19 mouse cellular contexts compared by ENCODE assay signal in the genomic region with DNA sequence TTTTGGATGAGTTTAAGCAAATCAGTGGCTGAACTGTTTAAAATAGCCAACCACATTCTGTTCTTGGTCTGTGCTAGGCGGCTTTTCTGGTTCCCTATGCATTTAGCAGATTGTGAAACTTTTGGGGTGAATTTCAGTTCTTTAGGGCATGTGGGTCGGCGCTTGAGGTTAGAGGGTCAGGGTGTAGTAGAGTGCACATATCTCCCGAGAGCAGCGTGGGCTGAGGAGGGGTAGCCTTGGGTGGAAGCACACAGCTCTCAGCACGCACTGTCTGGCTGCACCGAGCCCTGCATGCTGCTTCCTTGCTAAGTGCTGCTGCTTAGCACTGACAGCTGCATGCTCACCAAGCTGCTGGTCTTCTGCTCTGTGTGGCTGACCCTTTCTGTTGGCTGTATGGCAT. TPM values are rescaled to one million over a fixed set of nuclear protein-coding genes. Genes with fewer than 3 reads are reported as not detected.
DNase-seq lines count a peak whose midpoint lies in the region; ATAC-seq and TF ChIP-seq lines count a peak whose summit lies in the region.
"Had no signal": no experiment of that assay in that cellular context is flagged by ENCODE, and none has a peak within 500 bp of the region (broad histone marks: within the 10 kb centered on the region; RNA-seq: fewer than 3 reads in every experiment).

No protein-coding gene starts in this region.

- H3K4me1 ChIP-seq in heart, embryonic 10.5 days: peaks cover 88% of the 10 kb centered on the region
- H3K4me1 ChIP-seq in midbrain, embryonic 11.5 days (ENCODE audit: control insufficient read depth, insufficient read depth, low read length): no peaks in the 10 kb centered on the region
- H3K4me1 ChIP-seq in midbrain, postnatal 0 days (ENCODE audit: insufficient read depth, low read length): no peaks in the 10 kb centered on the region
- H3K4me1 ChIP-seq in liver, embryonic 15.5 days (replicated peaks): peaks cover 17% of the 10 kb centered on the region

- no peak for DNase-seq in heart, embryonic 10.5 days (ENCODE audit: low spot score)
- DNase-seq in heart, postnatal 25 days (ENCODE audit: low spot score): no peak
- peak; percentile 72 for DNase-seq in midbrain, embryonic 11.5 days (ENCODE audit: low spot score, missing footprints)
- DNase-seq in midbrain, postnatal 0 days (ENCODE audit: low spot score): no peak
- no peak for DNase-seq in spleen, postnatal 14 days (ENCODE audit: low spot score in 2 of 2)
- DNase-seq in cerebellum, adult 9-11 months: no peak
- DNase-seq: adrenal gland, adult 8-10 months; cerebellum, adult 9-10 months; gastrocnemius, adult 2 months; kidney, adult 9 months; lung, postnatal 10 days; midbrain, embryonic 14.5 days; spleen, adult 18-20 months; thymus, postnatal 36 days had no signal

- intact Hi-C loops in heart, postnatal 25 days (cut with DNase I): no loop called here

- H3K9ac ChIP-seq in midbrain, embryonic 11.5 days (ENCODE audit: low read length): no peak overlapping the region
- H3K9ac ChIP-seq in midbrain, postnatal 0 days (replicated peaks; ENCODE audit: low read length, poor library complexity, severe bottlenecking): no peak overlapping the region
- no peak overlapping the region for H3K9ac ChIP-seq in liver, embryonic 15.5 days
- H3K9ac ChIP-seq: forebrain, embryonic 15.5 days had no signal

- H3K27me3 ChIP-seq in heart, embryonic 10.5 days (ENCODE audit: insufficient read depth, poor library complexity, severe bottlenecking): no peaks in the 10 kb centered on the region
- H3K27me3 ChIP-seq in midbrain, embryonic 11.5 days (ENCODE audit: control insufficient read depth, insufficient read depth, low read length): no peaks in the 10 kb centered on the region
- H3K27me3 ChIP-seq in midbrain, postnatal 0 days (ENCODE audit: insufficient read depth, low read length): no peaks in the 10 kb centered on the region
- H3K27me3 ChIP-seq in liver, embryonic 15.5 days: no peaks in the 10 kb centered on the region
- H3K27me3 ChIP-seq: forebrain, embryonic 15.5 days had no signal

- no peak overlapping the region for H3K4me2 ChIP-seq in midbrain, embryonic 11.5 days
- no peak overlapping the region for H3K4me2 ChIP-seq in midbrain, postnatal 0 days (ENCODE audit: low read depth, low read length, poor library complexity, severe bottlenecking)
- H3K4me2 ChIP-seq in liver, embryonic 15.5 days: 0 out of 2 replicates have a peak overlapping the region, but pooled peaks have one; percentile 27
- H3K4me2 ChIP-seq: forebrain, embryonic 15.5 days had no signal

- H3K4me3 ChIP-seq in heart, embryonic 10.5 days: no peak overlapping the region
- H3K4me3 ChIP-seq in midbrain, embryonic 11.5 days (ENCODE audit: low read depth, low read length): no peak overlapping the region
- H3K4me3 ChIP-seq in midbrain, postnatal 0 days (ENCODE audit: low read depth, low read length): no peak overlapping the region
- no peak overlapping the region for H3K4me3 ChIP-seq in liver, embryonic 15.5 days (replicated peaks)
- H3K4me3 ChIP-seq: erythroblast, embryonic 14.5 days; forebrain, embryonic 15.5 days; gastrocnemius, adult 2 months had no signal

- H3K27ac ChIP-seq in heart, embryonic 10.5 days: peak overlapping the region; percentile 72
- H3K27ac ChIP-seq in midbrain, embryonic 11.5 days (ENCODE audit: low read depth, low read length): no peak overlapping the region
- H3K27ac ChIP-seq in midbrain, postnatal 0 days (ENCODE audit: low read depth, low read length): no peak overlapping the region
- H3K27ac ChIP-seq in liver, embryonic 15.5 days (replicated peaks): 0 out of 2 replicates have a peak overlapping the region, but pooled peaks have one; percentile 33
- H3K27ac ChIP-seq: forebrain, embryonic 15.5 days; gastrocnemius, adult 2 months; stomach, postnatal 0 days had no signal

- H3K9me3 ChIP-seq in heart, embryonic 10.5 days: no peaks in the 10 kb centered on the region
- H3K9me3 ChIP-seq in midbrain, embryonic 11.5 days (ENCODE audit: control insufficient read depth, low read length): no peaks in the 10 kb centered on the region
- H3K9me3 ChIP-seq in midbrain, postnatal 0 days (ENCODE audit: low read length): no peaks in the 10 kb centered on the region
- H3K9me3 ChIP-seq in liver, embryonic 15.5 days (replicated peaks): no peaks in the 10 kb centered on the region
- H3K9me3 ChIP-seq: forebrain, embryonic 15.5 days had no signal

- H3K36me3 ChIP-seq in heart, embryonic 10.5 days: no peaks in the 10 kb centered on the region
- H3K36me3 ChIP-seq in midbrain, embryonic 11.5 days (ENCODE audit: control insufficient read depth, insufficient read depth, low read length): no peaks in the 10 kb centered on the region
- H3K36me3 ChIP-seq in midbrain, postnatal 0 days (ENCODE audit: insufficient read depth, low read length): no peaks in the 10 kb centered on the region
- no peaks in the 10 kb centered on the region for H3K36me3 ChIP-seq in liver, embryonic 15.5 days (replicated peaks)
- H3K36me3 ChIP-seq: forebrain, embryonic 15.5 days; G1E had no signal

- no peak for TF ChIP-seq CTCF in midbrain, postnatal 0 days (IDR thresholded peaks at IDR 0.05)

- WGBS in heart, embryonic 10.5 days: 51% methylated on average over 7 of the region's 7 CpGs
- WGBS in midbrain, embryonic 11.5 days: 69% methylated on average over 7 of the region's 7 CpGs
- 75% methylated on average over 7 of the region's 7 CpGs for WGBS in midbrain, postnatal 0 days
- WGBS in liver, embryonic 15.5 days (ENCODE audit: insufficient replicate concordance): 30% methylated on average over 7 of the region's 7 CpGs

- no peak for ATAC-seq in midbrain, embryonic 11.5 days (ENCODE audit: low FRiP score)
- ATAC-seq in midbrain, postnatal 0 days (ENCODE audit: low FRiP score): no peak
- ATAC-seq in liver, embryonic 15.5 days (ENCODE audit: insufficient read depth): peak; percentile 56
- ATAC-seq: forebrain, embryonic 15.5 days had no signal

RNA-seq across cellular contexts. Expression of gene Rassf8, which starts 18.5 kb away (rescaled TPM):
- polyA plus RNA-seq in heart, embryonic 10.5 days (2016; fragmentation: Nextera tagmentation; extraction: Ambion mirVana): 7.2 and 8.6 TPM in 2 replicates
- 10 to 100 TPM; 56.4 to 56.8 TPM for total RNA-seq in heart, postnatal 25 days (2021)
- 3.8 TPM in 2 replicates for polyA plus RNA-seq in midbrain, embryonic 11.5 days (2014; fragmentation: Nextera tagmentation; extraction: Ambion mirVana)
- 15.4 and 16.3 TPM in 2 replicates for total RNA-seq in midbrain, postnatal 0 days (2014; rRNA removed)
- polyA plus RNA-seq in midbrain, postnatal 0 days (2015; fragmentation: Nextera tagmentation; extraction: Ambion mirVana): 4.5 and 5.6 TPM in 2 replicates
- polyA plus RNA-seq in liver, embryonic 15.5 days (2015; fragmentation: Nextera tagmentation; extraction: Ambion mirVana): 1.1 and 1.6 TPM in 2 replicates
- polyA plus RNA-seq: erythroblast, embryonic 14.5 days; G1E had no signal

Comparison
In these comparisons a context has a peak if more than half of its experiments do, and no peak if none do; other contexts are left out.
1. H3K27ac ChIP-seq: peak in heart, embryonic 10.5 days (single experiment) and liver, embryonic 15.5 days (single experiment); none in midbrain, embryonic 11.5 days (single experiment) and midbrain, postnatal 0 days (single experiment).